Mouse (Mus musculus): ENCODE measurements around the gene Rgs13. TPM values are rescaled to one million over a fixed set of nuclear protein-coding genes. Genes with fewer than 3 reads are reported as not detected.

Gene Rgs13
- polyA plus RNA-seq, 1 experiment from 2014 or later: 0.14 TPM

DNA sequence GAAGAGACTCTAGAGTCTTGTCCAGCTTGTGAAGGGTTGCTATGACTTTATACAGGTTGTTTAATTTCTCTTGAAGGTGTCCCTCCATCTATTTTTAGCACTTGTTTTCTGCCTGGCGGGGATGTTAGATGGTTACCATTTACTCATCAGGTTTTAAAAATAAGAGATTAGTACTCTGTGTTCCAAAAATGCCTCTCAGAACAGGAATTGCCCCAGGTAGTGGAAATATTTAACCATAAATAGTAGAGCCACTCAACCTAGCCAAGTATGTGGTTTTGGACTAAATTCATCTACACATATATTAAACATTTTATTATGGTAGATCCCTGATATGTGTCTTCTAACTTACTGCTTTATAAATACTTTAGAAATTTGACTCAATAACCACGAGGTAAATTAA lies 64.2 kb downstream of the Rgs13 start:
- Histone ChIP-seq H3K27me3 (ENCODE audit: control insufficient read depth, insufficient read depth, low read length) (no peaks in the 10 kb centered on the region), H3K9me3 (replicated peaks; ENCODE audit: control insufficient read depth, low read length) (no peaks in the 10 kb centered on the region), H3K9ac (replicated peaks; ENCODE audit: low read length) (no peak overlapping the region), H3K4me1 (ENCODE audit: control insufficient read depth, insufficient read depth, low read length) (no peaks in the 10 kb centered on the region), H3K4me3 (ENCODE audit: low read depth, low read length) (no peak overlapping the region), H3K27ac (replicated peaks; ENCODE audit: low read depth, low read length) (no peak overlapping the region), H3K36me3 (replicated peaks; ENCODE audit: control insufficient read depth, insufficient read depth, low read depth, low read length) (no peaks in the 10 kb centered on the region), H3K4me2 (ENCODE audit: low read depth, low read length) (no peak overlapping the region)
- 74% methylated on average over 2 of the region's 2 CpGs for WGBS
- ATAC-seq (replicated peaks; ENCODE audit: insufficient number of reproducible peaks, low FRiP score, low TSS enrichment, low read depth) (no peak), DNase-seq (ENCODE audit: low spot score) (no peak)

DNA sequence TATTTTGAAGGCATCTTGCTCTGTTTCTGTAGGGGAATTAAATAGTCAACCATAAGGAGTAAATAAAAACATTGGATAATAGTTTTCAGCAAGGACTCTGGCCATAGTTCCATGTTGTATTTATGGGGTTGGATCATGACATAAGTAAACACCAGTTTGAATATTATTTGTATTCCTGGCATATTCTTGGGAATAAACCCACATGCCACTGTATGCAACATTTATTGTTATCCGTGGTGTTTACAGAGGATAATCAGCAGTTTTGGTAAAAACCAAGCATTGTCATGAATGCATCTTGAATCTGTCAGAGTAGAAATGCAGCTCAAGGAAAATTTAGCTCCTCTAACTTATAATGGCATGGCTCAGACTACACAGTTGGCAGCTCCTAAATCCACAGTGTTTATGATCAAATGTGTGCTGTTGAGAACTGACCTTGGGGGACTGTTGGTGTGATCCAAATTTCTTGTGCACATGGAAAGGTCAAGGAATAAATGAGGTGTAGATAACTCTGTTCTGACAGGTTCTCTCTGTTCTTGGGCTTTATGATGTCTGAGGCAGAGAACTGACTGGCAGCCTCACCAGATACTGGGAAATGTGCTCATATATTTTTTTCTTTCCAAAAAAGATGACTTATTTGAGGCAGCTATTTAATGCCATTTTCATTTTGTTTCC lies 78.4 kb downstream of the Rgs13 start:
- no peaks in the 10 kb centered on the region for H3K27me3 ChIP-seq (ENCODE audit: control insufficient read depth, insufficient read depth, low read length)
- no peak overlapping the region for H3K27ac ChIP-seq (replicated peaks; ENCODE audit: low read depth, low read length)
- DNase-seq (ENCODE audit: low spot score) (no peak), ATAC-seq (replicated peaks; ENCODE audit: insufficient number of reproducible peaks, low FRiP score, low TSS enrichment, low read depth) (no peak)
- H3K4me2 ChIP-seq (ENCODE audit: low read depth, low read length): no peak overlapping the region
- H3K4me1 ChIP-seq (ENCODE audit: control insufficient read depth, insufficient read depth, low read length): no peaks in the 10 kb centered on the region
- H3K9me3 ChIP-seq (replicated peaks; ENCODE audit: control insufficient read depth, low read length): no peaks in the 10 kb centered on the region
- no peak overlapping the region for H3K4me3 ChIP-seq (ENCODE audit: low read depth, low read length)
- H3K36me3 ChIP-seq (replicated peaks; ENCODE audit: control insufficient read depth, insufficient read depth, low read depth, low read length): no peaks in the 10 kb centered on the region
- no peak overlapping the region for H3K9ac ChIP-seq (replicated peaks; ENCODE audit: low read length)
- 78% methylated on average over 1 of the region's 1 CpGs for WGBS

DNA sequence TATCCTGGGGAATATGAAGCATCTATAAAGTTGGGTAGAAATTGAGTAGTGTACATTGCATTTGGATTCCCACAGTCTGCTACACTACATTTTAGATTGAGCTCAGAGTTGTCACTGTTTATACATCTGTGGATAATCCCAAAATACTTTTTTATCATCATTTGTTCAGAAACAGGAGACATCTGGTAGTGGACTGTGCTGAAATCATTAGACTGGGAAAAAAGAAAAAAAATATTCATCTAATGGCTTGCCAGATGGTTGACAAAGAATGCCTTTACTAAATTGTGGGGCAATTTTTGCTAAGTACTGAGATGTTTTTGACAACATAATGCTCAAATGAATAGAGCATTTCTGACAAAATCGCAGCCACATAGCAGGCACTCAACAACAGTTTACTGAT lies 86.8 kb downstream of the Rgs13 start:
- no peak overlapping the region for H3K4me2 ChIP-seq (ENCODE audit: low read depth, low read length)
- no peaks in the 10 kb centered on the region for H3K36me3 ChIP-seq (replicated peaks; ENCODE audit: control insufficient read depth, insufficient read depth, low read depth, low read length)
- no peak overlapping the region for H3K4me3 ChIP-seq (ENCODE audit: low read depth, low read length)
- H3K9me3 ChIP-seq (replicated peaks; ENCODE audit: control insufficient read depth, low read length): no peaks in the 10 kb centered on the region
- WGBS: 66% methylated on average over 1 of the region's 1 CpGs
- H3K27ac ChIP-seq (replicated peaks; ENCODE audit: low read depth, low read length): no peak overlapping the region
- no peaks in the 10 kb centered on the region for H3K27me3 ChIP-seq (ENCODE audit: control insufficient read depth, insufficient read depth, low read length)
- H3K9ac ChIP-seq (replicated peaks; ENCODE audit: low read length): no peak overlapping the region
- no peaks in the 10 kb centered on the region for H3K4me1 ChIP-seq (ENCODE audit: control insufficient read depth, insufficient read depth, low read length)
- ATAC-seq (replicated peaks; ENCODE audit: insufficient number of reproducible peaks, low FRiP score, low TSS enrichment, low read depth) (no peak), DNase-seq (ENCODE audit: low spot score) (no peak)

Other genes starting within 250 kb of the Rgs13 start
- gene Rgs2, start 173.2 kb downstream of the Rgs13 start, polyA plus RNA-seq (2014; fragmentation: Nextera tagmentation; extraction: Ambion mirVana): 67.8 and 86.1 TPM in 2 replicates
- gene Rgs1, start 71.9 kb upstream of the Rgs13 start, polyA plus RNA-seq (2014; fragmentation: Nextera tagmentation; extraction: Ambion mirVana): 0.57 TPM in 1 of 2 replicates, not detected in the other

All from embryonic facial prominence, embryonic 11.5 days (tissue).